Mouse (Mus musculus): ENCODE results near the gene E2f2.

Gene E2f2

DNA sequence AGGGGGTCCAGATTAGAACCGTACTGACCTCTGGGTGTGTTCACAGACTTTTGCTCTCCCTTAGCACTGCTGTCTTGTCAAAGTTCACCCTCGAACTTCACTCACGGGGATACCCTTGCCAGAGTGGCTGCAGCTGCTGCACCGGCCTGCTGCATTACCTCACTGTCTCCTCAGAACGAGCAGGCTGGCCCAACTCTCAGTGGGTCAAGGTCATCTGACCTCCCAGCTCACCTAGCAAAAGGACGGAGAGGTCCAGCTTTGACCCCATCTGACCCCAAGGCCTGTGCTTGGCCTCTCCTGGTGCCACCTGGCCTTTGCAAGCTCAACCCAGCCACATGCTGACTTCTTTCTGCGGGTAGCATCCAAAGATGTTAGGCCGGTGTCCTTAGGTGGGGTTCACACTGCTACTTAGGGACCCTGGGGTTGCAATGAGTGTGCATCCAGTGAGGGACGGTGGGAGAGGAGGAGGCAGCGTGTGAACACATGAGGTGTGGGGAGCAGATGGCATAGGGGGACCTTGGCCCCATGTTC lies 3.9 kb downstream of the E2f2 start:
- no peak for DNase-seq (ENCODE audit: low spot score)

DNA sequence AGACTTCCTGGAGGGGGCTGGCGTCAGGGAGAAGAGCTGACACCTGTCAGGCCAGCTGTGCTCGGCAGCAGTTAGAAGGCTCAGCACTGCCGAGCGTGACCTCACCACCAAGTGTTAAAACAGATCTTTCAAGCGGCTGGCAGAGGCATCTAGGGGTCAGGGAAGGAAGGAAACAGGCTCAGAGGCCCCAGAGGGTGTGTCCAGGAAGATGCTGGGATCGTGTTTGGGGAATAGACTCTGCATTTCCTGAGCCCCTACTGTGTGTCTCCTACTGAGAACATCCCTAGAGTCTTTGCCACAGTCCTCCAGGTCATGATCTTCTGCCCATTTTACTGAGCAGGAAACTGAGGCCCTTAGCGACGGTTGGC lies 5.0 kb downstream of the E2f2 start:
- DNase-seq (ENCODE audit: low spot score) = no peak

DNA sequence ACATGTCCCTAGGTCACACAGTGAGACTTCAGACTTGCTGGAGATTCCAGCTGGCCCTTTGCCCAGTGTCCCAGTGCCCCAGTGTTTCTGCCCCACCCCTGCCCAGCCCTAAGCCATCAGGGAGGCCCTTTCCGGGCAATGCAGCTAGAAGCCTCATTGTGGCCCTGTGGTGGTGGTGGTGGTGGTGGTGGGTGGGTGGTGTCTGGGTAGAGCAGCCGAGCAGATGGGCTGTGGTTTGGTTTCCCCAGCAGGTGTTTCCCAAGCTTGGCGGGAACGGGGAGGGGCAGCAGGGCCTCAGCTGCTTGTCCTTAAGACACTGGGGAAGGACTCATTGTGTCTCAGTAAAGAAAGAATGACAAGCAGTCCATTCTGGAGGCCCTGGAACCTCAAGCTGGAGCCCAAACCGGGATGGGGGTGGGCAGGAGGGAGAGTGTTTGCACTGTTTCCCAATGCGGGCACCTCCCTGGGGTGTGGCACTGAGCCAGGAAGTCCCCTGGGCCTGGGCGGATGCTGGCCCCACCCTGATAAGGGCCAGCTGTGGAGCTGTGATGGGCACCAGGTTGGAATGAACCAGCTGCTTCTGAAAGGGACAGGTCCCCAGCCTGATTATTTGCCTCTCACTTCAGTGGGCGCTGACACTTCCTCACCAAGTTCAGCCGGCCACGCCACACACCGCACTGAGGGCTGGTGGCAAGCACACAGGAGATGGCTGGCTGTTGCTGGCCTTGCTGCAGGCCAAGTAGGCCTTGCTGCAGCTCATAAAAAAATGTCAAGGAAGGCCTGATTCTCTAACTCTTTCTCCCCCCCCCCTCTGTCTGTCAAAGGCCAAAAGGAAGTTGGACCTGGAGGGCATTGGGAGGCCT lies 5.6 kb downstream of the E2f2 start:
- no peak for DNase-seq (ENCODE audit: low spot score)

DNA sequence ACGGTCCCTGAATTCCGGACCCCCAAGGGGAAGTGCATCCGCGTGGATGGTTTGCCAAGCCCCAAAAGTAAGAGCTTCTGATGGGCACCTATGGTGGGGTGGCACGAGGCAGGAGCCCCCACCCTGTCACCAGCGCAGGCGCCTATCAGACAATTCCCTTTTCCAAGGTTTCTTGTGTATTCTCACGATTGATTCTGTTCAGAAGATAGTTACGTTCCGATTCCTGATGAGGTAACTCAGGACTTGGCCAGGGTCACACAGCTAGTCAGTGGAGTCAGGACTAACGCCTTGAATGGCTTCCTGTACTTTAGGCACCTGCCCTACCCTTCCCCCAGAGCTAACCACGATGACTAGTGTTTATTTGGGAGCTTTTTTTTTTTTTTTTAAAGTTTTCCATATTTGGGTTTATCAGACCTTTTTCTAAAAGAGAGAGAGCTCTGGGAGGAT lies 6.3 kb downstream of the E2f2 start:
- no peak for DNase-seq (ENCODE audit: low spot score)

DNA sequence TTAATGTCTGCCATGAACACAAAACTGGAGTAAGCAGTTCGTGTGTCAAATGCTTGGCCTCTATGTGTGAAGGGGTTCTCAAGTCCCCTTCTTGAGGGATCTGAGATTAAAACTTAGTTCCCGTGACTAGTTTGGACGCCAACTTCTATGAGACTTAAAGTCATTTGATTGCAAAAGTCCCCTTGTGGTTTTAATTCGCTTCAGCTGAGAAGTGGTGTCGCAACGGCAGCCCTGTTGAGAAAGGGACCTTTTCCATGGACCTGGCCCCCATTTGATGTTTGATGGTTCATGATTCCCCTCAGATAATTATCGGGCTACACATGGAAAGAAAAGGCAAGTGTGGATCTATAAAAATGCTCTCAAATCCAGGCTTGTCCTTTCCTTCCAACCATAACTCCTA lies 7.3 kb downstream of the E2f2 start:
- no peak for DNase-seq (ENCODE audit: low spot score)

DNA sequence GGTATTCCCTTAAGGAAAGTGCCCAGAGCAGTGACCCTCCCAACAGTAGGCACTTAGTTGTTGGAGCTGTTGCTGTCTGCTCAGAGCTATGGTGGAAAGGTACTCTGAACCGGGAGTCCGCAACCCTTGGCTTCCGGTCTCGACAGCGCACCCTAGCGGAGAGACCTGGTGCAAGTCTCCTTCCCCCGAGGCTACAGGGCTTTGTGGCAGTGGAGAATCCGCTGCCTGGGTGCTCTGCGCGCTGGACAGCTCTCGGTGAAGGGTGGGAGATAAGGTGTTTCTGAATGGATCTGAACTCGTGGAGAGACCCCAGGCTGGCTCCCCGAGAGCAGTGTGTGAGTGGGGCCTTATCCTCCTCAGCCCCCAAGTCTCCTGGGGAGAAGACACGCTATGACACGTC lies 7.8 kb downstream of the E2f2 start:
- DNase-seq (ENCODE audit: low spot score) = no peak

DNA sequence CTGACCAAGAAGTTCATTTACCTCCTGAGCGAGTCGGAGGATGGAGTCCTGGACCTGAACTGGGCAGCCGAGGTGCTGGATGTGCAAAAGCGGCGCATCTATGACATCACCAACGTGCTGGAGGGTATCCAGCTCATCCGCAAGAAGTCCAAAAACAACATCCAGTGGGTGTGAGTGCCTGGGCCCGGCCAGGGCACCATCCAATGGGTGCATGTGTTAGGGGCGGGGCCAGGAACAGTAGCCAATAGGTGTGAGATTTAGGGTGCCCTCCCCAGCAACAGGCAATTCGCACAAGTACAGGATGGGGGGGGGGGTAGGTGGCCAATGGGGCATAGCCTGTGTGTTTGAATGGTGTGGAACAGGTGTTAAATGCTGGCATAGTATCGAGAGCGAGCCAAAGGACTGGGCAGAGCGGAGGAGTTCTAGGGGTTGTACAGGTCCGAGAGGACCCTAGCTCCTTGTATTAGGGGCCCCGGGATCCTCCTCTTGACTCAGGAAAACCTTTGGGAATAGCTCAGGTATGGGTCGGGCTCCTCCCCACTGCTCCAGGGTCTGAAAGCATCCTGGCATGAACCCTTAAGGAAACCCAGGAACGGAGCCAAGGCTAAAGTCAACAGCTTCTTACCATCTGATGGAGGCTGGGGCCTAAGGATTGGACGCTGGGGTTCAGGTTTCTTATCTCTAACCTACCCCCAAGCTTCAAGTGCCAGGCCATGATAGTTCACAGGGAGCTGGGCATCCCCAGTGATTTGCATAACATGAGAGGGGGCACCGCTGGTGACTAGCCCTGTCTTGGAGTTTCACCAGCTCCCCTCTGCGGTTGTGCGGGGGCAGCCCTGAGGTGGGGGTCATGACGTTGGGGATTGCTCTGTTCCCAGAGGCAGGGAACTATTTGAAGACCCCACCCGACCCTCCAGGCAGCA lies 8.5 kb downstream of the E2f2 start:
- no peak for DNase-seq (ENCODE audit: low spot score)

DNA sequence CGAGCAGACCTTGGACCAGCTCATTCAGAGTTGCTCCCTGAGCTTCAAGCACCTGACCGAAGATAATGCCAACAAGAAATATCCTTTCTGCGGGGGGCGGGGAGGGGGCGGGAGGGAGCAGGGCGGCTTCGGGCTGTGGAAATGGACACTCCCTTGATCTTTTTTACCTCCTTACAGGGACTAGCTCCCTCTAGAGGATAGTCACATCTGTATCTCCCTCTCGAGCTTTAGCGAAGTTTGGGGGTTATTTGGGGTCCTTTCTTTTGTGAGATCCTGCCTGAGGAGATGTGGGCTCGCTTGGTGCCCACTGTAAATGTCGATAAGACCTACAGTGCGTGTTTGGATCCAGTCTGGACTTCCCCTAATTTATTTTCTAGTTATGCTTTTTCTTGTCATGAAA lies 9.2 kb downstream of the E2f2 start:
- DNase-seq (ENCODE audit: low spot score) = no peak

DNA sequence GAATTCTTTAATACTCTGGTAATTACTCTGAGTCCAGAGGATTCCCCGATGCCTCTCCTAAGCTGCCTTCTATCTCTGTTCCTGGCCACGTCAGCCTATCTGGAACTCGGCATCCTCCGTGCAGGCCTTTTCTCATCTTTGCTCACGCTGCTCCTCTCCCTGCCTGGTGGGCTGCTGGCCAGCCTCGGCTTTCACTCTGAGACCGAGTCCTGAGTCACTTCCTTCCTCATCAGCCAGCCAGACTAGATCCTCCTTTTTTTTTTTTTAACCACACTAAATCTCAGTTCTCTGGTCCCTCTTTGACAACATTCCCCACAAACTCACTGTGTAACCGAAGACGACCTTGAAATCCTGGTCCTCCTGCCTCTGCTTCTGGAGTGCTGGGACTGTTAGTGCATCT lies 13.2 kb downstream of the E2f2 start:
- no peak for DNase-seq (ENCODE audit: low spot score)

DNA sequence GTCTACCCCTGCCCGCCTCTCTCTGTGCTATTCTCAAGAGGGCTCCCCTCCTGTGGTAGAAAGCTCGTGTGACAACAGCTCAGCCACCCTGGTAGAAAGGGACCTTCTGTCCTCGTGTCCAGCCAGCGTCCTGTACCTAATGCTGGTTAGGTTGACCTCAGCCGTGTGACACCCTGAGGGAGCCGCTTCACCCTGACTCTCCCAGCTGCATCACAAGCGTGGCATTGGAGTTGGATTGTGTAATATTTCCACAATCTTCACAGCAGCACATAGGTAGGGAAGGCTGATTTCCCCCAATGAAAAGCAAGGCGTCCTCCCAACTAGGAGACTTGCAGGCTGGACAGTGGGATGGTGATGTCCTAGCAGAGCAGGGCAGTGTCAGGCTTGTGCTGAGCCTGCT lies 14.1 kb downstream of the E2f2 start:
- DNase-seq (ENCODE audit: low spot score) = no peak

DNA sequence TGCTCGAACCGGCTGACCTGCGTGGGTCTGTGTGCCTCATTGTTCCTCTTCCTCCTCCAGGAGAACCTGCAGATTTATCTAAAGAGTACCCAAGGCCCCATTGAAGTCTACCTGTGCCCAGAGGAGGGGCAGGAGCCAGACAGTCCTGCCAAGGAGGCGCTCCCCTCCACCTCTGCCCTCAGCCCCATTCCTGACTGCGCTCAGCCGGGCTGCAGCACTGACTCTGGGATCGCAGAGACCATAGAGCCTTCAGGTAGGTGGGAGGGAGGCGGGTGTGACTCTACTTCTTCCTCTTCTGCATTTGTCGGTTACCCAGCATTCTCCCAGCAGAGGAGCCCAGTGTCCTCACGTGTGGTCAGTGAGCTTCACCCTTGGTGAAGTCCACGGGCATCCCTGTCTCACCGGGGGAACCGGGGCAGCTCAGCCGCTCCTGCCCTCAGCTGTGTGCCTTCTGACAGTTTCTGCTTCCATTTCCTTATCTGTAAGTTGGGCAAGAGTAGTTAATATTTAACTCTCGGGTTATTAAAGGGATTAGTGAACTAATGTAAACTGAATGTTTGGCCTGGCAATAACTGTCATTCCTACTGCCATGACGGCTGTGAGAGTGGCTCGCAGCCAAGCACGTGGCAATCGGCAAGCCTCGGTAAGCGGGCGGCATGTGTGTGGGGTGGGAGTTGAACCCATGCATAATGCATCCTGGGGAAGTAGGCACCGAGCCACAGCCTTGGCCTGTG lies 14.7 kb downstream of the E2f2 start:
- no peak for DNase-seq (ENCODE audit: low spot score)

DNA sequence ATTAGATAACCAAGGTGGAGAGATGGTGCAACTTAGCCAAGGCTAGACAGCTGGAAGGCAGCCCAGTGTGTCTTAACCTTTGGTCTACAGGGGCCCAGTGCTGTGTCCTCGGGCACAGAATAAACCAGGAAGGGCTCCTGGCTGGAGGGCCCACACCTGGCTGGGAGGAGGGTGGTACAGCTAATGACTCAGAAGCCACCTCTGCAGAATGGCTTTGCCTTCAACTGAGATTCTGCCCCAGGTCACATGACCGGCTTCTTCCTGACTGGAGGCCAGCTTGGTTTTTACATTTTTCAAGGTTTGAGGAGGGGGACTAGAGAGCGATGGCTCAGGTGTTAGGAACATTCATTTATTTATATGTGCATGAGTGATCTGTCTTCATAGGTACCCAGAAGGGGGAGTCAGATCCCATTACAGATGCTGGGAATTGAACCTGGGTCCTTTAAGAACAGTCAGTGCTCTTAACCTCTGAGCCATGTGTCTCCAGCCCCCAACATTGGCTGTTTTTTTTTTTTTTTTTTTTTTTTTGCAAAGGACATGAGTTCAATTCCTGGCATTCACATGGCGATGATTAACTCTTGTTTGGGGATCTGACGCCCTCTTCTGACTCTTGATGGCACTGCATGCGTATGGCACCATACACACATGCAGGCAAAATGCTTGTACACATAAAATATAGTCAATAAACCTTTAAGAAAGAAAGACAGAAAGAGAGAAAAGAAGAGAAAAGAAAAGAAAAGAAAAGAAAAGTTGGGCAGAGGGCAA lies 17.0 kb downstream of the E2f2 start:
- DNase-seq (ENCODE audit: low spot score) = no peak

DNA sequence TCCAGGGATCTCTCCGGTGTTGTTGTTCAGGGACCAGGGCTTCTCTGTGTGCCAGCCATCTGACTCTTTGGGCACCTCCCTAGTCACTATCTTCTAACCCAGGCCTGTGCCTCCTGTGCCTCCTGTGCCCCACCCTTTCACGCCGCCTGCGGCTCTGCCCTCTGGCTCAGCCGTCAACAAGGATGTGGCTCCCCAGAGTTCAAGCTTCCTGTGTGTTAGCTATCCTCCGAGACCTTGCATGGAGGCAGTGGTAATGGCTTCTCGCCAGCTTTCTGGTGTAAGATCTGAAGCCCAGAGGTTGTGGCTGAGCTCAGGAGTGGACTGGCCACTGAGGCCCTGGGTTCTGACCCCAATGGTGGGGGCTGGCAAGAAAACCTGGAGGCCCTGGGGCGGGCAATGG lies 17.7 kb downstream of the E2f2 start:
- DNase-seq (ENCODE audit: low spot score) = no peak

DNA sequence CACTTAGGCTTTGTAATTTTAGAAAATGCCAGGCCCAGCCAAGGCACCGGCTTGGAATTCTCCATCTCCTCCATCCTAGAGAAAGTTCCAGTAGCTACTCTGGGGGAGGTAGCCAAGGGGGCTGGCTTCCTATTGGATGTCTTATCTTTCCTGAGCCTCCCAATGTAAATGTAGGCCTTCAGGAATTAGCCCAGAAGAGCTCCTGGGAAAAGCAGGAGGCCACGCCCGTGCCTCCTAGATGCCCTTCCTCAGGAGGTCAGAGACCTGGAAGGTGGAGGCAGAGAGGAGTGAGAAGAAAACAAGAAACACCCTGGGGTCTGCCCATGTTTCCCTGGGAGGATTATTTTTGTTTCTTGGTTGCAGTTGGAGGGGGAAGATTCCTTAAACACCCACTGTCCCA lies 21.4 kb downstream of the E2f2 start:
- no peak for DNase-seq (ENCODE audit: low spot score)

DNA sequence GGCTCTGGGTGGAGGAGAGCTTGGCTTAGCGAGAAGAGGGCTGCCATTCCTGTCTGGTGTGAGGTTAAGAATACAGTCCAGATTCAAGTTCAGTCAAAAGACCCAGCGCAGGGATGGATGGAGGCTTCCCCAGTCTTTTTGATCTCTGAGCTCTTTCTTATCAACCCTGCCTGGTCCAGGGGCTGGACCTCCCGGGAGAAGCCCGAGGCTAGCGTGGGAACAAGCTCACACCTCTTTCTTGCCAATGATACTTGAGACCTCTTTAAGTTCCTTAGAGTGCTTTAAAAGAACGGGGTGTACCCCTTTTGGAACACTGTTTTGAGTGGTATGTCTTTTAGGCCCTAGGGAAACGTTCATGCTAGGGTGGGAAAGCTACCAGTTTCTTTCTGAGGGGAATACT lies 22.8 kb downstream of the E2f2 start:
- no peak for DNase-seq (ENCODE audit: low spot score)

DNA sequence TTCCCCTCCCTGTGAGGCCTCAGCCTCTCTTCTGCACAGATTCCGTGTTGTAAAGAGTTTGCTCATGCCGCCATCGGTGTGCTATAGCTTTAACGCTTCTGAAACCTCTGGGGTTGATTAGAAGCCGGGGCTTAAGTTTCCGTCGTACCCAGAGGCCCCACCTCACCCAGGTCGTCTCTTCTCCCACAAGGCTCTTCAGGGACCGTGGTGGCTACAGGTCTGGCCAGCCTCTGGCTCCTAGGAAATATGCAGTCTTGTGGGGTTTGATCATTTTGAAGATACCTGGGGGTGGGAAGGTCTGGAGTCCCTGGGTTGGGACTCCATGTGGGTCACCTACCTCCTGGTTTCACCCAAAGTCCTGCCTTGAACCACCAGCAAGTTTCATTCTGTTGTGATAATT lies 23.4 kb downstream of the E2f2 start:
- DNase-seq (ENCODE audit: low spot score) = no peak

DNA sequence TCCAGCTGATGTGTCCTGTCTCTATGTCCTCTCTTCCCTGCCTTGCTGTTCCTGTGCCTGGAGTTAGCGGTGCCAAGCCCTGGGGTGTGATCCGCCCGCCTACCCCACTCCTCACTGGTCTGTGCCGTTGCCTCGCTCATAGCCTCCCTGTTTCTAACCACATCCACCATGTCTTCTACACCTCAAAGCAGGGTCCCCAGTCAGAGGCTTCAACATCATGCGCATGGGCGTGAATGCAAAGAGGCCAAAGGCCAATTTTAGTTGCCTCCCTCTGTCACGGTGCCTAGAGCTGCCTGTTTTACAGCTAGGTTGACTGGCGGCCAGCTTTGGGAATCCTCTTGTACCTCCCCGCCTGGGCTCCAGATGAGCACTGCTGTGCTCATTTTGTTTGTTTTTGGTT lies 24.0 kb downstream of the E2f2 start:
- no peak for DNase-seq (ENCODE audit: low spot score)

DNA sequence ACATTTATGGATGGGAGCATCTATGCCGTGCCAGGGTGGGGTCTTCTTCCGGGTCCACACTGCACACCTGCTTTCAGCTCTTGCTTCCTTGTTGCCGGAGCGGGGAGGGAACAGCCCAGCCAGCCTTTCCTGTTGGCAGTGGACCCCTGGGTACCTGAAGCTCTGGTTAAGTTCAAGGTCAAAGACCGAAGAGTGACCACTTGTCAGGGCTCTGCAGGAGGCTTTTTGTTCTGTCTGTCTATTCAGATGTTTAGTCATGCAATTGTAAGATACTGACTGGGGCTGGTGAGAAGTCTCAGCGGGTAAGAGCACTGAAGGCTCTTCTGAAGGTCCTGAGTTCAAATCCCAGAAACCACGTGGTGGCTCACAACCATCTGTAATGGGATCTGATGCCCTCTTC lies 26.7 kb downstream of the E2f2 start:
- DNase-seq (ENCODE audit: low spot score) = no peak

DNA sequence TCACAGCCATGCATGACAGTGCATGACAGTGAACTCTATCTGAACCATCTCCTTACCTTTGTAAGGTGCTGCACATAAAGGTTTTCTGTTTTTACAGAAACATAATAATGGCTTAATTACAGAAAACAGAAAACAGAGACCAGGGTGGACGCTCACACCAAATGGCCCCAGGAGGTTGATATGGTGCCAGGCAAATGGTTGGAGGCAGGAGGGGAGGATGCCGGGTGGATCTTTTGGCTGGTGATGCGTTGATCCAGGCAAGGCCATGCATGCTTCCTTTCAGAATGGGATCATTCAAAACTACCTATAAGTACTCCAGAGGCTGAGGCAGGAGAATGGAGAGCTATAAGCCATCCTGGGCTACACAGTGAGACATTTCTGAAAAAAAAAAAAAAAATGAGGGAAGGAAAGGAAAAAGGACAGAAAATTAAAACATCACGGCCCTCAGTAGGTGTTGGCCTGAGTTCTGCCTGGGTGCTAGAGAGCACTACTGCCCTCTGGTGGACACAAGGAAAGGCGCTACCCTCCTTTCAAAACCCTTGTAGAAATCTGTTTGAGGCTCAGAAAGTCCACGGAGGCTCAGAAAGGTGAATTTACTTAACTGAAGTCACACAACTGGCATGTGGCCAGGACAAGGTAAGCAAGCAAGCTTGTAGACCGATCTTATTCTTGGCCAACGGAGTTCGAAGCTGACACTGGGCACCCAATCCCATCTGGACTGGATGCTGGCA lies 27.5 kb downstream of the E2f2 start:
- no peak for DNase-seq (ENCODE audit: low spot score)

DNA sequence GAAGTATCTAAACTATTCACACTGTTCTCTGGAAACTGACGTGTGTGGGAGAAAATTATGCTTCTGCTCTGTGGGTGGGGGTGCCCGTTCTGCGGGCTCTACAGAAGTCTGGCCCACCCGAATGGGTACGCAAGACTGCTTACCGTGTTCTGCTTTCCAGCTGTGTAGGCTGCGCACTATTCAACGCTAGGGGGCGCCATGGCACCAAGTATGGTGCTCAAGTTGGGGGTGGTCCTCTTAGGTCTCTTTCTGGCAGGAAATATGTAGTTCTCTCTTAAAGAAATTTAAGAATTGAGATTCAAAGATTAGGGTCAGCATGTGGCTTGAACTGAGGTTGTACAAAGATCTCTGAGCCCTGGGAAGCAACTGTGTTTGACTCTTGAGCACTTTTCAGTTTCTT lies 30.3 kb downstream of the E2f2 start:
- no peak for DNase-seq (ENCODE audit: low spot score)

DNA sequence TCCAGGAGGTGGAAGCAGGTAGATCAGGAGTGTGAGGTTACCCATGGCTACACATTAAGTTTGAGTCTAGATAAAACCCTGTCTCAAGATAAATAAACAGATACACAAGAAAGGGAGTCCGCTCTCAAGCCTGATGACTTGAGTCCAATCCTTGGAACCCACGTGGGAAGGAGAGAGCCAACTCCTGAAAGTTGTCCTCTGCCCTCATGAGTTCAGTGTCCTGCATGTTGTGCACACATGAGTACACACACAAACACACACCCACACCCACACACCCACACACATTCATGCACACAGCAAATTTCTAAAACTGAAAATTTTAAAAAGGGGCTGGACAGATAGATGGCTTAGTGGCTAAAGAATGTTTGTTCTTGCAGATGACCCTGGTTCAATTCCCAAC lies 32.6 kb downstream of the E2f2 start:
- no peak for DNase-seq (ENCODE audit: low spot score)

All from layer of hippocampus, adult 9-10 months (tissue).